10 mouse cellular contexts compared by ENCODE assay signal in the genomic region with DNA sequence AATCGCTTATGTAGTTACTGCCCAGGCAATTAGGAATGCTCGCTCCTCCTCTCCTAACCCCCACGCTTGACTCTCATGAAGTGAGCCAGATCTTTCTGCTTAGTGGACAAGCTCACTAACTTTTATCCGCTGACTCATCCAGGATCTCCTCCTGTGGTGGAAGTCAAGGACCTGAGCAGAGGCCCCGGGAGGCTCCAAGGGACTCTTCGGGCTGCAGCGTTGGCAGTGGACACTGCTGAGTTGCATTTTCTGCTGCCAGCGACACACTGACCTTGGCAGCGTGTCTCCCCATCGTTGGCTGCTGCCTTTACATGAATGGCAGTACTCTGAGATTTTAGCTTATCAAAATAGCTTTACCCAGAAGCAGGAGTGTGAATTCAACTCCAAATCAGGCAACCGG. TPM values are rescaled to one million over a fixed set of nuclear protein-coding genes. Genes with fewer than 3 reads are reported as not detected.
DNase-seq lines count a peak whose midpoint lies in the region; TF ChIP-seq lines count a peak whose summit lies in the region.
"Had no signal": no experiment of that assay in that cellular context is flagged by ENCODE, and none has a peak within 500 bp of the region (broad histone marks: within the 10 kb centered on the region; RNA-seq: fewer than 3 reads in every experiment).

No protein-coding gene starts in this region.

- no peaks in the 10 kb centered on the region for H3K9me3 ChIP-seq in embryonic facial prominence, embryonic 10.5 days
- H3K9me3 ChIP-seq: forebrain, embryonic 15.5 days; neural tube, embryonic 13.5 days had no signal

- no peak overlapping the region for H3K4me3 ChIP-seq in kidney, adult 2 months (ENCODE audit: insufficient read depth, low read depth, low read length)
- no peak overlapping the region for H3K4me3 ChIP-seq in embryonic facial prominence, embryonic 10.5 days
- H3K4me3 ChIP-seq: forebrain, embryonic 15.5 days; neural tube, embryonic 13.5 days had no signal

- no peak for TF ChIP-seq POLR2A in kidney, adult 2 months (IDR thresholded peaks at IDR 0.05; ENCODE audit: low read depth, low read length)

- no peaks in the 10 kb centered on the region for H3K27me3 ChIP-seq in kidney, adult 2 months (replicated peaks; ENCODE audit: control insufficient read depth, insufficient read depth, low read length)
- H3K27me3 ChIP-seq in embryonic facial prominence, embryonic 10.5 days (replicated peaks; ENCODE audit: low read depth, poor library complexity, severe bottlenecking): no peaks in the 10 kb centered on the region
- H3K27me3 ChIP-seq: forebrain, embryonic 15.5 days; neural tube, embryonic 13.5 days had no signal

- no peak for TF ChIP-seq CTCF in kidney, adult 2 months (conservative IDR thresholded peaks at IDR 0.05; ENCODE audit: insufficient read depth, insufficient read length, low read depth, low read length)

- no peaks in the 10 kb centered on the region for H3K36me3 ChIP-seq in kidney, adult 2 months (ENCODE audit: control insufficient read depth, insufficient read depth, low read length)
- no peaks in the 10 kb centered on the region for H3K36me3 ChIP-seq in embryonic facial prominence, embryonic 10.5 days (replicated peaks)
- H3K36me3 ChIP-seq: forebrain, embryonic 15.5 days; neural tube, embryonic 13.5 days had no signal

- 29% methylated on average over 11 of the region's 11 CpGs for WGBS in kidney, adult 2 months
- 81% methylated on average over 11 of the region's 11 CpGs for WGBS in embryonic facial prominence, embryonic 10.5 days

- H3K4me1 ChIP-seq in kidney, adult 2 months (ENCODE audit: control insufficient read depth, insufficient read depth, low read length): peaks cover 12% of the 10 kb centered on the region; the same call in 1 of the 2 replicates
- peaks cover 6% of the 10 kb centered on the region; the same call in 1 of the 2 replicates for H3K4me1 ChIP-seq in embryonic facial prominence, embryonic 10.5 days
- H3K4me1 ChIP-seq: forebrain, embryonic 15.5 days; neural tube, embryonic 13.5 days had no signal

- peak overlapping the region; percentile 84 for H3K27ac ChIP-seq in kidney, adult 2 months (ENCODE audit: insufficient read depth, low read depth, low read length)
- no peak overlapping the region for H3K27ac ChIP-seq in embryonic facial prominence, embryonic 10.5 days (replicated peaks)
- H3K27ac ChIP-seq: forebrain, embryonic 15.5 days; neural tube, embryonic 13.5 days had no signal

- peak; percentile 8 for DNase-seq in urinary bladder, postnatal 14 days (ENCODE audit: low spot score)
- DNase-seq in urinary bladder, adult 18-20 months (ENCODE audit: low spot score in 2 of 2): no peak
- DNase-seq in gastrocnemius, postnatal 10 days: peak; percentile 56
- DNase-seq in kidney, adult 2 months: peak; percentile 94
- DNase-seq in T-cell, adult 2 months (ENCODE audit: low spot score): no peak
- DNase-seq in embryo, embryonic 10 days (ENCODE audit: low spot score): no peak
- no peak for DNase-seq in embryonic facial prominence, embryonic 10.5 days (ENCODE audit: low spot score)
- DNase-seq: lung, postnatal 14 days had no signal

RNA-seq across cellular contexts. Expression of gene Gatm, which starts 35.6 kb away (rescaled TPM):
- 100 to 1,000 TPM; 181 to 186 TPM for total RNA-seq in gastrocnemius, postnatal 10 days (2021)
- polyA plus RNA-seq in kidney, adult 2 months (2012; rRNA removed): 1,128 and 1,147 TPM in 2 replicates
- polyA plus RNA-seq in embryonic facial prominence, embryonic 10.5 days (2016; fragmentation: Nextera tagmentation; extraction: Ambion mirVana): 6.6 and 7.2 TPM in 2 replicates

Comparison
In these comparisons a context has a peak if more than half of its experiments do, and no peak if none do; other contexts are left out.
1. DNase-seq: peak in urinary bladder, postnatal 14 days (single experiment), gastrocnemius, postnatal 10 days (single experiment) and kidney, adult 2 months (single experiment); none in urinary bladder, adult 18-20 months (0 of 2), T-cell, adult 2 months (single experiment), embryo, embryonic 10 days (single experiment) and embryonic facial prominence, embryonic 10.5 days (single experiment).
2. RNA of gene Gatm, which starts 35.6 kb away (polyA plus RNA-seq): 1,128 to 1,147 TPM in kidney, adult 2 months; 6.6 to 7.2 TPM in embryonic facial prominence, embryonic 10.5 days; every median in the first group is over 100 times any median in the second.